Mouse (Mus musculus) stomach, postnatal 0 days (tissue): Measurements from ENCODE around the gene Atp2a2.

Source experiments
- CTCF ChIP-seq: IDR thresholded peaks from 2 replicates; pipeline ENCODE4 v1.5.1; 2016; ENCODE audit warnings: antibody characterized with exemption, low read depth, mild to moderate bottlenecking, moderate library complexity
- EP300 ChIP-seq: optimal IDR thresholded peaks from 2 replicates; pipeline ENCODE3; 2016; ENCODE audit warnings: antibody characterized with exemption

- TF ChIP-seq CTCF (no peak), EP300 (no peak)
These were observed 22.9 kb downstream of the Atp2a2 start for GRCm38 (mm10) chr5:122479131-122479530.
